Mouse (Mus musculus) liver, adult 2 months (tissue): ENCODE data around the gene Tll2. TPM values are rescaled to one million over a fixed set of nuclear protein-coding genes. Genes with fewer than 3 reads are reported as not detected.

Source experiments
- DNase-seq: peaks from one replicate; pipeline ENCODE4 v3.0.0-alpha.2; 2011; ENCODE audit warnings: low read depth, low spot score; ENCODE audit errors: extremely low read depth
- H3K27ac ChIP-seq: fragments of 200-500 bp; replicated peaks from 2 replicates; pipeline ENCODE4 v1.5.1; 2012; ENCODE audit warnings: low read depth, mild to moderate bottlenecking, control low read depth, inconsistent platforms, low read length; ENCODE audit not compliant: insufficient read depth
- H3K27me3 ChIP-seq: fragments of 200-500 bp; 2 replicates; pipeline ENCODE4 v1.6.1; 2012; ENCODE audit warnings: mild to moderate bottlenecking, moderate library complexity, low read length, inconsistent platforms; ENCODE audit not compliant: control insufficient read depth, insufficient read depth
- H3K36me3 ChIP-seq: fragments of 200-500 bp; 2 replicates; pipeline ENCODE4 v1.6.1; 2012; ENCODE audit warnings: low read length, inconsistent platforms; ENCODE audit not compliant: control insufficient read depth, insufficient read depth
- H3K4me1 ChIP-seq: fragments of 200-500 bp; 2 replicates; pipeline ENCODE4 v1.6.1; 2011; ENCODE audit warnings: low read length; ENCODE audit not compliant: control insufficient read depth, insufficient read depth
- H3K4me3 ChIP-seq: fragments of 200-500 bp; 2 replicates; pipeline ENCODE4 v1.5.1; 2011; ENCODE audit warnings: low read depth, mild to moderate bottlenecking, control low read depth, low read length, moderate library complexity; ENCODE audit not compliant: insufficient read depth
- H3K79me2 ChIP-seq: fragments of 200-500 bp; 2 replicates; pipeline ENCODE4 v1.6.1; 2012; ENCODE audit warnings: inconsistent platforms, mild to moderate bottlenecking, low read length, moderate library complexity; ENCODE audit not compliant: control insufficient read depth, insufficient read depth
- H3K9ac ChIP-seq: fragments of 200-500 bp; 2 replicates; pipeline ENCODE4 v1.6.1; 2012; ENCODE audit warnings: low read depth, mild to moderate bottlenecking, control low read depth, inconsistent platforms, low read length
- CTCF ChIP-seq: fragments of 200-500 bp; IDR thresholded peaks from 2 replicates; pipeline ENCODE4 v1.5.1; 2011; ENCODE audit warnings: low read depth, low read length, control low read depth
- POLR2A ChIP-seq: fragments of 200-500 bp; IDR thresholded peaks from 2 replicates; pipeline ENCODE4 v1.6.1; 2011; ENCODE audit warnings: low read length, control low read depth; ENCODE audit not compliant: insufficient read depth; ENCODE audit errors: extremely low read depth
- WGBS: fragments of 180-500 bp; shearing (Covaris S2); methylation state at CpG from one replicate; pipeline ENCODE4 v1.1.7; 2018; 5-methylcytosine and 5-hydroxymethylcytosine counted together
- polyA plus RNA-seq: library from polyadenylated mRNA; depleted of rRNA; stranded (reverse); fragments of >200 nt; gene quantifications from 2 replicates; pipeline ENCODE4 v1.2.3, GENCODE M21; 2012; rRNA removed
- total RNA-seq: library from RNA; depleted of rRNA; stranded (reverse); fragments of >200 nt; gene quantifications from 2 replicates; pipeline ENCODE4 v1.2.3, GENCODE M21; 2014; rRNA removed

Gene Tll2
- total RNA-seq (not detected in 2 replicates), polyA plus RNA-seq (not detected in 2 replicates)

- Histone ChIP-seq H3K4me1 (no peaks in the 10 kb centered on the region), H3K4me3 (no peak within 1 kb of the TSS), H3K79me2 (no peaks in the 10 kb centered on the region), H3K9ac (no peak within 1 kb of the TSS), H3K27me3 (no peaks in the 10 kb centered on the region), H3K36me3 (peaks cover 8% of the 10 kb centered on the region; the same call in 1 of the 2 replicates), H3K27ac (no peak within 1 kb of the TSS)
- TF ChIP-seq POLR2A, result no peak
- TF ChIP-seq CTCF, result no peak
- DNase-seq, result peak; percentile 12
- WGBS, result 2% methylated on average over 32 of the region's 32 CpGs
Measured at GRCm38 (mm10) chr19:41206811-41207344, at the start of gene Tll2. Gene Tll2, minus strand, starts transcription at chr19:41206835.

- peaks cover 34% of the 10 kb centered on the region; the same call in 1 of the 2 replicates for H3K79me2 ChIP-seq
- H3K27me3 ChIP-seq, result no peaks in the 10 kb centered on the region
- no peak for TF ChIP-seq POLR2A
- TF ChIP-seq CTCF, result no peak
- no peak overlapping the region for H3K27ac ChIP-seq
- peaks cover 4% of the 10 kb centered on the region; the same call in 1 of the 2 replicates for H3K4me1 ChIP-seq
- no peak overlapping the region for H3K9ac ChIP-seq
- 64% methylated on average over 5 of the region's 5 CpGs for WGBS
- H3K4me3 ChIP-seq, result no peak overlapping the region
- peaks cover 9% of the 10 kb centered on the region; the same call in 1 of the 2 replicates for H3K36me3 ChIP-seq
- no peak for DNase-seq
Measured at GRCm38 (mm10) chr19:41254584-41254983, 47.9 kb upstream of the Tll2 start.

DNA sequence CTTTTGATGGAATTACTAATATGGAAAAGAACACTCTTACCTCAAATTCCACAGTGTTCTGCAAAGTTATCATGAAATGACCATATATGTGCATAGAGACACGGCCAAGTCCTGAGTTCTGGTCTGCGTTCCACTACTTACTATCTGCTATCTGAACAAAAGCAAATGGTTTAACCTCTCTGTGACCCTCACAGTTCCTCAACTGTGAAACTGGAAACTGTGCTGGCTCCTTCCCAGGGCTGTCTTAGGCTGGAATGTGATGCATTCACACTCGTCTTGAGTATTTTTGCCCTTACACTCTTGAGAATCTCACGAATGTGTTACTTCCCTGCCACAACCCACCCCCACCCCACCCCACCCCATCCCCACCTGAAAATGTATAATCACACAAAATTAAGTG is 42.3 kb upstream of the Tll2 start:
- H3K36me3 ChIP-seq, result peaks cover 19% of the 10 kb centered on the region
- no peak overlapping the region for H3K9ac ChIP-seq
- H3K4me1 ChIP-seq, result peaks cover 2% of the 10 kb centered on the region; the same call in 1 of the 2 replicates
- H3K4me3 ChIP-seq, result no peak overlapping the region
- H3K79me2 ChIP-seq, result peaks cover 16% of the 10 kb centered on the region; the same call in 1 of the 2 replicates
- no peak for TF ChIP-seq POLR2A
- no peak for TF ChIP-seq CTCF
- no peak overlapping the region for H3K27ac ChIP-seq
- DNase-seq, result no peak
- no peaks in the 10 kb centered on the region for H3K27me3 ChIP-seq
- WGBS, result 70% methylated on average over 4 of the region's 4 CpGs

GRCm38 (mm10) chr19:41248271-41248670 is 41.6 kb upstream of the Tll2 start:
- peaks cover 16% of the 10 kb centered on the region; the same call in 1 of the 2 replicates for H3K79me2 ChIP-seq
- no peaks in the 10 kb centered on the region for H3K27me3 ChIP-seq
- H3K4me3 ChIP-seq, result no peak overlapping the region
- peak; percentile 23 for DNase-seq
- peaks cover 2% of the 10 kb centered on the region; the same call in 1 of the 2 replicates for H3K4me1 ChIP-seq
- peaks cover 21% of the 10 kb centered on the region for H3K36me3 ChIP-seq
- H3K27ac ChIP-seq, result no peak overlapping the region
- 73% methylated on average over 3 of the region's 3 CpGs for WGBS
- H3K9ac ChIP-seq, result no peak overlapping the region
- TF ChIP-seq CTCF, result no peak
- TF ChIP-seq POLR2A, result no peak

- peaks cover 39% of the 10 kb centered on the region for H3K36me3 ChIP-seq
- H3K4me3 ChIP-seq, result no peak overlapping the region
- DNase-seq, result no peak
- H3K27ac ChIP-seq, result no peak overlapping the region
- H3K4me1 ChIP-seq, result peaks cover 2% of the 10 kb centered on the region; the same call in 1 of the 2 replicates
- no peak for TF ChIP-seq CTCF
- TF ChIP-seq POLR2A, result no peak
- H3K9ac ChIP-seq, result no peak overlapping the region
- 85% methylated on average over 4 of the region's 4 CpGs for WGBS
- H3K27me3 ChIP-seq, result no peaks in the 10 kb centered on the region
- H3K79me2 ChIP-seq, result peaks cover 22% of the 10 kb centered on the region; the same call in 1 of the 2 replicates
Measured at GRCm38 (mm10) chr19:41246271-41246670, 39.6 kb upstream of the Tll2 start.

GRCm38 (mm10) chr19:41244581-41244980 is 37.9 kb upstream of the Tll2 start:
- TF ChIP-seq CTCF, result peak; percentile 23
- TF ChIP-seq POLR2A, result no peak
- WGBS, result 78% methylated on average over 6 of the region's 6 CpGs
- peaks cover 49% of the 10 kb centered on the region for H3K36me3 ChIP-seq
- no peak overlapping the region for H3K27ac ChIP-seq
- H3K27me3 ChIP-seq, result no peaks in the 10 kb centered on the region
- H3K79me2 ChIP-seq, result peaks cover 15% of the 10 kb centered on the region; the same call in 1 of the 2 replicates
- no peak overlapping the region for H3K9ac ChIP-seq
- peaks cover 2% of the 10 kb centered on the region; the same call in 1 of the 2 replicates for H3K4me1 ChIP-seq
- H3K4me3 ChIP-seq, result no peak overlapping the region
- peak; percentile 45 for DNase-seq
